Mouse (Mus musculus): ENCODE data around the gene Napa. TPM values are rescaled to one million over a fixed set of nuclear protein-coding genes. Genes with fewer than 3 reads are reported as not detected.
A peak's percentile ranks its signal among the peaks of the same experiment; 100 is the strongest.

Napa gene
- 168 and 176 TPM in 2 replicates for polyA plus RNA-seq (2014; fragmentation: Nextera tagmentation; extraction: Ambion mirVana)

- H3K36me3 ChIP-seq (ENCODE audit: insufficient read depth): peaks cover 22% of the 10 kb centered on the region
- H3K9ac ChIP-seq: peak within 1 kb of the TSS; percentile 98
- peak within 1 kb of the TSS; percentile 97 for H3K4me3 ChIP-seq (ENCODE audit: low read depth, low read length)
- under 1% methylated on average over 66 of the region's 68 CpGs for WGBS
- H3K4me1 ChIP-seq (ENCODE audit: insufficient read depth): 0 out of 2 replicates have a peak, but pooled peaks cover 5% of the 10 kb centered on the region
- peak; percentile 99 for ATAC-seq (ENCODE audit: insufficient read depth)
- DNase-seq: peak; percentile 100
- no peaks in the 10 kb centered on the region for H3K9me3 ChIP-seq (ENCODE audit: low read depth, low read length)
- TF ChIP-seq CTCF (IDR thresholded peaks at IDR 0.05; ENCODE audit: low read depth): peak; percentile 76
- peak within 1 kb of the TSS; percentile 93 for H3K4me2 ChIP-seq
- H3K27me3 ChIP-seq (ENCODE audit: insufficient read depth, low read length): no peaks in the 10 kb centered on the region
- H3K27ac ChIP-seq (ENCODE audit: low read depth): peak within 1 kb of the TSS; percentile 92
These were observed at the start of gene Napa for GRCm38 (mm10) chr7:16098021-16099017. TSS of gene Napa (plus strand) at chr7:16098458.

- no peaks in the 10 kb centered on the region for H3K9me3 ChIP-seq (ENCODE audit: low read depth, low read length)
- ATAC-seq (ENCODE audit: insufficient read depth) (peak; percentile 2), DNase-seq (peak; percentile 55)
- 5% methylated on average over 36 of the region's 36 CpGs for whole genome bisulfite sequencing
- peak overlapping the region; percentile 80 for H3K4me2 ChIP-seq
- no peaks in the 10 kb centered on the region for H3K36me3 ChIP-seq (ENCODE audit: insufficient read depth)
- H3K4me3 ChIP-seq (ENCODE audit: low read depth, low read length): peak overlapping the region; percentile 97
- TF ChIP-seq CTCF (IDR thresholded peaks at IDR 0.05; ENCODE audit: low read depth): no peak
- H3K27me3 ChIP-seq (ENCODE audit: insufficient read depth, low read length): no peaks in the 10 kb centered on the region
- H3K9ac ChIP-seq: peak overlapping the region; percentile 99
- H3K27ac ChIP-seq (ENCODE audit: low read depth): peak overlapping the region; percentile 69
- H3K4me1 ChIP-seq (ENCODE audit: insufficient read depth): peaks cover 24% of the 10 kb centered on the region; the same call in 1 of the 2 replicates
These were observed 49.3 kb upstream of the Napa start for GRCm38 (mm10) chr7:16048675-16049575.

- no peak for ATAC-seq (ENCODE audit: insufficient read depth)
- H3K36me3 ChIP-seq (ENCODE audit: insufficient read depth): no peaks in the 10 kb centered on the region
- H3K27ac ChIP-seq (ENCODE audit: low read depth): no peak overlapping the region
- H3K4me1 ChIP-seq (ENCODE audit: insufficient read depth): peaks cover 23% of the 10 kb centered on the region; the same call in 1 of the 2 replicates
- no peaks in the 10 kb centered on the region for H3K9me3 ChIP-seq (ENCODE audit: low read depth, low read length)
- H3K9ac ChIP-seq: peak overlapping the region; percentile 99
- TF ChIP-seq CTCF (IDR thresholded peaks at IDR 0.05; ENCODE audit: low read depth): no peak
- H3K4me2 ChIP-seq: peak overlapping the region; percentile 80
- H3K27me3 ChIP-seq (ENCODE audit: insufficient read depth, low read length): no peaks in the 10 kb centered on the region
- H3K4me3 ChIP-seq (ENCODE audit: low read depth, low read length): peak overlapping the region; percentile 97
- 77% methylated on average over 7 of the region's 7 CpGs for whole genome bisulfite sequencing
- DNase-seq: no peak
These were observed 48.7 kb upstream of the Napa start for GRCm38 (mm10) chr7:16049576-16049915.

GRCm38 (mm10) chr7:16050600-16050999, 47.7 kb upstream of the Napa start:
- ATAC-seq (ENCODE audit: insufficient read depth) (no peak), DNase-seq (no peak)
- no peak for TF ChIP-seq CTCF (IDR thresholded peaks at IDR 0.05; ENCODE audit: low read depth)
- no peaks in the 10 kb centered on the region for H3K27me3 ChIP-seq (ENCODE audit: insufficient read depth, low read length)
- no peak overlapping the region for H3K27ac ChIP-seq (ENCODE audit: low read depth)
- no peaks in the 10 kb centered on the region for H3K9me3 ChIP-seq (ENCODE audit: low read depth, low read length)
- H3K4me3 ChIP-seq (ENCODE audit: low read depth, low read length): no peak overlapping the region
- WGBS: 84% methylated on average over 3 of the region's 3 CpGs
- H3K9ac ChIP-seq: no peak overlapping the region
- peaks cover 16% of the 10 kb centered on the region; the same call in 1 of the 2 replicates for H3K4me1 ChIP-seq (ENCODE audit: insufficient read depth)
- no peaks in the 10 kb centered on the region for H3K36me3 ChIP-seq (ENCODE audit: insufficient read depth)
- no peak overlapping the region for H3K4me2 ChIP-seq

GRCm38 (mm10) chr7:16051883-16052595, 46.2 kb upstream of the Napa start:
- peak; percentile 22; the same call in 1 of the 2 replicates for ATAC-seq (ENCODE audit: insufficient read depth)

GRCm38 (mm10) chr7:16052684-16053083, 45.6 kb upstream of the Napa start:
- Histone ChIP-seq H3K9ac (peak overlapping the region; percentile 50), H3K4me3 (ENCODE audit: low read depth, low read length) (peak overlapping the region; percentile 51), H3K27me3 (ENCODE audit: insufficient read depth, low read length) (no peaks in the 10 kb centered on the region), H3K36me3 (ENCODE audit: insufficient read depth) (no peaks in the 10 kb centered on the region), H3K27ac (ENCODE audit: low read depth) (peak overlapping the region; percentile 89), H3K4me1 (ENCODE audit: insufficient read depth) (peaks cover 11% of the 10 kb centered on the region; the same call in 1 of the 2 replicates), H3K4me2 (peak overlapping the region; percentile 74), H3K9me3 (ENCODE audit: low read depth, low read length) (no peaks in the 10 kb centered on the region)
- under 1% methylated on average over 24 of the region's 24 CpGs for WGBS
- ATAC-seq (ENCODE audit: insufficient read depth) (peak; percentile 82), DNase-seq (peak; percentile 99)
- TF ChIP-seq CTCF (IDR thresholded peaks at IDR 0.05; ENCODE audit: low read depth): no peak

More at GRCm38 (mm10) chr7:16051883-16052595, 46.2 kb upstream of the Napa start:
- Histone ChIP-seq H3K4me2 (peak overlapping the region; percentile 74), H3K4me1 (ENCODE audit: insufficient read depth) (peaks cover 11% of the 10 kb centered on the region; the same call in 1 of the 2 replicates), H3K36me3 (ENCODE audit: insufficient read depth) (no peaks in the 10 kb centered on the region), H3K27ac (ENCODE audit: low read depth) (peak overlapping the region; percentile 89), H3K27me3 (ENCODE audit: insufficient read depth, low read length) (no peaks in the 10 kb centered on the region), H3K9ac (peak overlapping the region; percentile 50), H3K9me3 (ENCODE audit: low read depth, low read length) (no peaks in the 10 kb centered on the region), H3K4me3 (ENCODE audit: low read depth, low read length) (peak overlapping the region; percentile 51)
- DNase-seq: peak; percentile 92
- peak; percentile 87 for TF ChIP-seq CTCF (IDR thresholded peaks at IDR 0.05; ENCODE audit: low read depth)
- 4% methylated on average over 19 of the region's 19 CpGs for WGBS

Data from lung, embryonic 14.5 days (tissue).